Mouse (Mus musculus): ENCODE results near the gene Tbkbp1. TPM values are rescaled to one million over a fixed set of nuclear protein-coding genes. Genes with fewer than 3 reads are reported as not detected.

The Tbkbp1 gene
- polyA plus RNA-seq, 1 experiment from 2014 or later, result 6.4 TPM

DNA sequence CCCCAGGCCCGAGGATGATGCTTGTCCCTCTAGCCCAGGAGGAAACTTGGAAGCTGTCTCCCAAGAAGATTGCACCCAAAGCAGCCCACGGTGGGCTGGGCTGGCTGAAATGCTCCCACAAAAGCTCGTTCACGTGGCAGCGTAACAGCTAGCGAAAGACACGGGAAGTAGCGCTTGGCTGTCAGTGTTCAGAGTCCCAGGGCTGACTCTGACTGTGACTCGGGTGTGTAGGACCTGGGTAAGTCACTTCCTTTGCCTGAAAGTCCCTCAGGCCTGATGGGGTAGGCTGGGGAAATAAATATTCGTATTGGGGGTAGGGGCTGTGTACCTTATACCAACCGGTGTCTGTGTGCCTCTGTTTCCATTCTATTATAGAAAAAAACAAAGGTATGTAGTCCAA, 35.5 kb downstream of the Tbkbp1 start:
- peaks cover 98% of the 10 kb centered on the region for H3K27me3 ChIP-seq (ENCODE audit: insufficient read depth, poor library complexity, severe bottlenecking)
- 9% methylated on average over 11 of the region's 11 CpGs for WGBS
- no peak for DNase-seq (ENCODE audit: low spot score)
- no peaks in the 10 kb centered on the region for H3K9me3 ChIP-seq
- peak overlapping the region; percentile 57 for H3K4me3 ChIP-seq
- no peak overlapping the region for H3K27ac ChIP-seq
- H3K36me3 ChIP-seq, result no peaks in the 10 kb centered on the region
- peaks cover 59% of the 10 kb centered on the region for H3K4me1 ChIP-seq (replicated peaks)

DNA sequence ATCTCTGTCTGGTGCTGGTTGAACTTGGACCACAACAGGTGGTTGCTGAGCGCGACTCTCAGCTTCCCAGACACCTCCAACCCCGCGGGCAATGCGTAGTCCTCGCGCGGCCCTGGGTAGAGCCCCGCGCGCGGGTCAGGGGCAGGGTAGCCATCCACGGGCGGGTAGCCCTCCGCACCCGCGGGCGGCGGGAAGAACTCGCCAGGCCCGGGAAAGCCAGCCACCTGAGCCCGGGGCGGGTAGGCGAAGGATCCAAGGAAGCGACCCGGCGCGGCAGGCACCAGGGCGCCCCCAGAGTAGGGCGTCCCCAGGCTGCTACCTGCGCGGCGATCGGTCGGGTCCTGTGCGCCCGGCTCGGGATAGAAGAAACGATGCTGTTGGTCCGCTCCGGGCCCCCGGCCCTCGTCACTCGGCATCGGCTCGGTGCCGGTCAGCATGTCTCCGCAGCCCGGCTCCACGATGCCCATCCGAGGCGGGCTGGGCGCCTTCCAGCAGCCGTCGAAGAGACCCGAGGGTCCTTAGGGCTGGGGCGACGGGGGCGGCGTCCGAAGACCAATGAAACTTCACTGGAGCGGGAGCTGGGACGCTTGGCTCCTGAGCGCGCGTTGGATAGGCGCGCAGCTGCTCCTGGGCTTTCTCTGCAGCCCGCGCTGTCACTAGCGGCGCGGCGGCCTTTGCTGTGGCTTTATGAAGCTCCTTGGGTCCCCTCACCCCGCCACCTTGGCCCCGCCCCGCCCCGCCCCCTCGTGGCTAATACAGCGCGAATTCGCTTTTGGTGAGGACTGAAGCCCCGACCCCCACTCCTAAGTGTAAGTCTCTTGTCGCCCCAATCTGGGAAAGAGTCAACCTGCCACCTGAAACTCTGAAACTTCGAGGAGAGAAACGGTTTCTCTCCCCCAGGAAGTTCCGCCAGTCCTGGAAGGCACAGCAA, 36.4 kb downstream of the Tbkbp1 start, which contains the start of gene Tbx21:
Gene Tbx21, minus strand, starts transcription at position 661 of the 931 bp plus-strand sequence.
- peak within 1 kb of the TSS; percentile 57 for H3K4me3 ChIP-seq
- WGBS, result under 1% methylated on average over 87 of the region's 87 CpGs
- H3K27ac ChIP-seq, result peak within 1 kb of the TSS; percentile 64
- peaks cover 50% of the 10 kb centered on the region for H3K4me1 ChIP-seq (replicated peaks)
- DNase-seq (ENCODE audit: low spot score), result peak; percentile 55
- H3K27me3 ChIP-seq (ENCODE audit: insufficient read depth, poor library complexity, severe bottlenecking), result peaks cover 92% of the 10 kb centered on the region
- H3K36me3 ChIP-seq, result no peaks in the 10 kb centered on the region
- no peaks in the 10 kb centered on the region for H3K9me3 ChIP-seq

DNA sequence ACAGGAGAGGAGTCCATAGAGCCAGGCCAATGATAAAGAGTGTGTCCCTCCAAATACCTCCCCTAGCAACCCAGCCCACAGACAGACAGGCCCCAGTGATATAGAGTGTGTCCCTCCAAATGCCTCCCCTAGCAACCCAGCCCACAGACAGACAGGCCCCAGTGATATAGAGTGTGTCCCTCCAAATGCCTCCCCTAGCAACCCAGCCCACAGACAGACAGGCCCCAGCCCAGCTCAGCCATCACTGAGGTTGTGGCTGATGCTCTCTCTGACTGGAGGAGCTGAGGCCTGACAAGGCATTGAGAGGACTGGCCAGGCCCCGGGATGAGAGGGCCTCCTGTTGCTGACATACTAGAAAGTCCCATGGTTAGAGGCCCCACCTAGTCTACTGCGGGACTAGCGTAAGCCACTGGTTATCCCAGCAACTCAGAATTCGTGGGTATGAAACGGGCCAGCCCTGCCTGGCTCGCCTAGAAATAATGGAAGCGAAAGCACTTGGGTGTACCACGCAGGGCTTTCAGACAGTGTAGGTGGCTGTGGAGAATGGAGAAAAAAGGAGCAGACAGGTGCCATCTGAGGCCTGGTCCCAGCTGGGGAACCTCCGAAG, 38.7 kb downstream of the Tbkbp1 start:
- Histone ChIP-seq H3K27me3 (ENCODE audit: insufficient read depth, poor library complexity, severe bottlenecking) (peaks cover 78% of the 10 kb centered on the region), H3K27ac (no peak overlapping the region), H3K4me3 (no peak overlapping the region), H3K4me1 (replicated peaks) (peaks cover 29% of the 10 kb centered on the region), H3K36me3 (no peaks in the 10 kb centered on the region), H3K9me3 (no peaks in the 10 kb centered on the region)
- WGBS, result 77% methylated on average over 9 of the region's 9 CpGs
- no peak for DNase-seq (ENCODE audit: low spot score)

DNA sequence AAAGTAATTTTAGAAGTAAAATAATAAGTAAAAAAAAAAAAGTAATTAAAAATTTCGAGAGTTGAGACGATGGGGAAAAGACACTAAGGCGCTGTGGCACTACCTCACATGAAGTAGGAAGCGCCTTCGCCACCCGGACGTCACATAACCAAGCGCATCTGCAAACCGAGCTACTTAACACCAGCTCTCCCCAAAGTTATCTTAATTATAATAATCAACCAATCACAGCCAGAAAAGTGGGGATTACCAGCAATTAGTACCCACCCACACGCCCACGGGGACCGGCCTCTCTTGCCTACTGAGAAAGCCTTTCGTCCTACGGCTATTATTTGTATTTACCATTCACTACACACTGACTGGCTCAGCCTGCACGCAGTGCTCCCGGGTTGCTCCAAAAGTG, 42.3 kb downstream of the Tbkbp1 start:
- Histone ChIP-seq H3K27me3 (ENCODE audit: insufficient read depth, poor library complexity, severe bottlenecking) (peaks cover 42% of the 10 kb centered on the region), H3K4me1 (replicated peaks) (peaks cover 5% of the 10 kb centered on the region), H3K27ac (no peak overlapping the region), H3K4me3 (no peak overlapping the region), H3K36me3 (no peaks in the 10 kb centered on the region), H3K9me3 (no peaks in the 10 kb centered on the region)
- DNase-seq (ENCODE audit: low spot score), result no peak
- WGBS, result 85% methylated on average over 16 of the region's 16 CpGs

DNA sequence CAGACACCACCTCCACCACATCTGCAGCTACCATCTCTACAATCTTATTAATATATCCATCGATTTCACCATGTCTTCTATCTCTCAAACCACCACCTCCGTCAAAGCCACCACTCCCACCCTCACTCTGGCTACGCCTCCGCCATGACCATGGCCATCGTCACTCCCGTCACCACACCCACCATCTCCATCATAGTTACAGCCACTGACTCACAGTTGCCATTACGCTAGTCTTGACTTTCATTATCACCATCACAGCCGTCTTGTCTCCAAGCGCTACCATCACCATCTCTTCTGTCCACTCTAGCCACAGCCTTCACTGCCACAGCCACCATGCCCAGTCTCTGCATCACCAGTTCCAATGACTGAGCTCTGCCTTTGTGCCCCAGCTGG, 47.2 kb downstream of the Tbkbp1 start:
- no peaks in the 10 kb centered on the region for H3K36me3 ChIP-seq
- no peak overlapping the region for H3K4me3 ChIP-seq
- 0 out of 2 replicates have a peak, but pooled peaks cover 2% of the 10 kb centered on the region for H3K4me1 ChIP-seq (replicated peaks)
- peaks cover 32% of the 10 kb centered on the region for H3K27me3 ChIP-seq (ENCODE audit: insufficient read depth, poor library complexity, severe bottlenecking)
- no peak overlapping the region for H3K27ac ChIP-seq
- 96% methylated on average over 9 of the region's 9 CpGs for WGBS
- H3K9me3 ChIP-seq, result no peaks in the 10 kb centered on the region
- DNase-seq (ENCODE audit: low spot score), result no peak

DNA sequence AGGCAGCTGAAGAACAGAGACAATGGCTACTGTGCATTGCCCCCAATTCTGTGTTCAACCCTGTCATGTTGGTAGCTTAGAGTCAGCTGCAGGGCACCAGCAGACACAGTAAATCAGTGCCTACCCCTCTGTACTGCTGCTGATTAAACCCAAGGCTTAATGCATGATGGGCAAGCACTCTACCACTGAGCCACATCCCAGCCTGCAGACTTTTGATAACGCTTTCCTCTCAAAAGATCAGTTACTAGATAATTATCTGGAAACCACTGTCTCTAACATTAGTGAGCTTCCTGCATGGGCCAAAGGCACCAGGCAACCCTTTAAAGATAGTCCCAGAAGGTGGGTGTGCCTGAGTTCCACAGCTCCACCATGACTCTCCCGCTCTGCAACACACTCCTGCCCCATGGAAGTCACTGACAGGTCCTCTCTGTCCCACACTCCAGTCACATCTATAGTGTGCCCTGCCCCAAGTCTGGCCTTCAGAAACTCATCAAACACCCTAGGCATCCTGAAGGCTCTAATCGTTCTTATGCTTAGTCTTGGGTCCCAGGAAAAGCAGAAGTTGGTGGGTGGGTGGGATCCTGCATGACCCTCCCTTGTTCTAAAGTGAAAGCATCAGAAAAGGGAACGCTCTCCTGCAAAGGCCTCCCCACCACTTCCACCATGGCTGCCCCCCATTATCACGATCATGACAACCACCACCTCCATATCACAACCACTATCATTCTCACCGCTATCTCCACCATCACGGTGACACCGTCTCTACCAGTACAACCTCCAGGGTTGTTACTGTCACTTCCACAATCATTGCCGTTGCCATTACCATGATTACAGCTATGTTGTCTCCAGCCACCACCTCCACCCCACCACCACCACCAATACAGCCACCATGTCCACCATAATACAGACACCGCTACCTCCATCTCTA, 47.9 kb downstream of the Tbkbp1 start:
- H3K9me3 ChIP-seq, result no peaks in the 10 kb centered on the region
- H3K4me3 ChIP-seq, result no peak overlapping the region
- H3K27ac ChIP-seq, result no peak overlapping the region
- WGBS, result 94% methylated on average over 10 of the region's 10 CpGs
- peaks cover 39% of the 10 kb centered on the region for H3K27me3 ChIP-seq (ENCODE audit: insufficient read depth, poor library complexity, severe bottlenecking)
- H3K36me3 ChIP-seq, result no peaks in the 10 kb centered on the region
- H3K4me1 ChIP-seq (replicated peaks), result peaks cover 8% of the 10 kb centered on the region
- no peak for DNase-seq (ENCODE audit: low spot score)

DNA sequence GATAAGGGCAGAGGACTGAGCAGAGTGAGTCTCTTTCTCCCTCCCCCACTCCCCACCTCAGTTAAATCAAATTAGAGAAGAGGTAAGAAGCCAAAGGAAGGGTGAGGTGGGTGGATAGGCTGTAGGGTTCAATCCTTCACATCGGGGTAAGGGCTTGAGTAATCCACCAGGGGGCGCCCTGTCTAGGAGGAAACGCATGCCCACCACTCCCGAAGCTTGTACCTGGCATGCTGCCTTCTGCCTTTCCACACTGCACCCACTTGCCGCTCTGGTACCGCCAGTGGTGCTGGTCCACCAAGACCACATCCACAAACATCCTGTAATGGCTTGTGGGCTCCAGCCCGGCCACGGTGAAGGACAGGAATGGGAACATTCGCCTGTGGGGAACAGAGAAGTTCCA, 49.6 kb downstream of the Tbkbp1 start:
- WGBS, result 23% methylated on average over 9 of the region's 9 CpGs
- H3K4me3 ChIP-seq, result no peak overlapping the region
- peaks cover 10% of the 10 kb centered on the region for H3K4me1 ChIP-seq (replicated peaks)
- H3K27ac ChIP-seq, result no peak overlapping the region
- peaks cover 54% of the 10 kb centered on the region for H3K27me3 ChIP-seq (ENCODE audit: insufficient read depth, poor library complexity, severe bottlenecking)
- H3K36me3 ChIP-seq, result no peaks in the 10 kb centered on the region
- no peaks in the 10 kb centered on the region for H3K9me3 ChIP-seq
- peak; percentile 53 for DNase-seq (ENCODE audit: low spot score)

DNA sequence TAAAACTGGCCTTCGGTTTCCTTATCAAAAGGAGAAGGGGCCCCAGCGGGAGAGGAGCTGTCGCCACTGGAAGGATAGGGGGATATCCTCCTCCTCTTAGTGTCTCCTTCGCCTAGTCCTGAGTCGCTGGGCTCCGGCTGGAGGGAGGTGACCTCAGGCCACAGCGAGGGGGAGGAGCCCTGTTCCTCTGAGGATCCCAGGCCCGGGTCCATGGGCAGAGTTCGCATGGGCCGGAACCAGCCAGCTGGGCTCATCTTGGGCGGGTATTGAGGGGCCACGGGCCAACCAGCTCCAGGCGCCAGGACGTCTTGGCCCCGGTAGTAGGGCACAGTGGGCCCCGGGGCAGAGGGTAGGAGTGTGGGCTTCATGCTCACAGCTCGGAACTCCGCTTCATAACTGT, 52.5 kb downstream of the Tbkbp1 start:
- no peak overlapping the region for H3K27ac ChIP-seq
- H3K9me3 ChIP-seq, result no peaks in the 10 kb centered on the region
- H3K4me3 ChIP-seq, result no peak overlapping the region
- peaks cover 10% of the 10 kb centered on the region for H3K4me1 ChIP-seq (replicated peaks)
- WGBS, result 23% methylated on average over 18 of the region's 18 CpGs
- DNase-seq (ENCODE audit: low spot score), result no peak
- no peaks in the 10 kb centered on the region for H3K36me3 ChIP-seq
- H3K27me3 ChIP-seq (ENCODE audit: insufficient read depth, poor library complexity, severe bottlenecking), result peaks cover 63% of the 10 kb centered on the region

DNA sequence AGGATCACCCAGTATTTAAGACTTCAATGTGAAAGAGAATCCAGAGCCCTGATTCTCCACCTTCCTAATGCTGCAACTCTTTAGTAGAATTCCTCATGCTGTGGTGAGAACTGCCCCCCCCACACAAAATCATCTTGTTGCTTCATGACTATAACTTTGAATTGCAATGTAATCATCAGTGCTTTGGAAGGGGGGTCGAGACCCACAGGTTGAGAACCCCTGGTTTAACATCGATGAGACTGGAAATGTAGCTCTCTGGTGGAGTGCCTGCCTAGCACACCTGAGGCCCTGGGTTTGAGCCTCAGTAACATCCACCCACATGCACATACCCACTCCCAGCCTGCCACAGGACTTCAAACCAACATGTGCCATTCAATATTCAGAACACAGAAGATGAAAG, 56.7 kb downstream of the Tbkbp1 start:
- Histone ChIP-seq H3K27ac (no peak overlapping the region), H3K4me3 (no peak overlapping the region), H3K4me1 (replicated peaks) (peaks cover 8% of the 10 kb centered on the region), H3K9me3 (0 out of 2 replicates have a peak, but pooled peaks cover 1% of the 10 kb centered on the region), H3K27me3 (ENCODE audit: insufficient read depth, poor library complexity, severe bottlenecking) (peaks cover 50% of the 10 kb centered on the region), H3K36me3 (no peaks in the 10 kb centered on the region)
- no peak for DNase-seq (ENCODE audit: low spot score)
- WGBS, result 69% methylated on average over 2 of the region's 2 CpGs

DNA sequence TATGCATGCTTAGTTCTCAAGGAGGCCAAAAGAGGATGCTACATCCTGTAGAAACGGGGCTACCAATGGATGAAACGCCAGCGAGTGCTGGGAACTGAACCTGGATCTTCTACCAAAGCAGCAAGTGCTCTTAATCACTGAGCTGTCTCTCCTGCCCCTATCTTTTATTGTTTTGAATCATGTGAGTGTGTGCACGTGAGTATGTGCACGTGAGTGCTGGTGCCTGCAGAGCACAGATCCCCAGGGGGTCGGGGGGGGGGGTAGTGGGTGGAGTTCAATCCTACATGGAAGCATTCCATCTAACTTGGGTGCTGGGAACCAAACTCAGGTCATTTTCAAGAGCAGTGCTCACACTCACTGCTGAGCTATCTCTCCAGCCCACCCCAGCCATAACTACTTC, 64.9 kb downstream of the Tbkbp1 start:
- no peak overlapping the region for H3K4me3 ChIP-seq
- 71% methylated on average over 6 of the region's 6 CpGs for WGBS
- no peak overlapping the region for H3K27ac ChIP-seq
- no peaks in the 10 kb centered on the region for H3K36me3 ChIP-seq
- H3K9me3 ChIP-seq, result peaks cover 12% of the 10 kb centered on the region; the same call in 1 of the 2 replicates
- H3K4me1 ChIP-seq (replicated peaks), result peaks cover 10% of the 10 kb centered on the region; the same call in 1 of the 2 replicates
- DNase-seq (ENCODE audit: low spot score), result no peak
- peaks cover 9% of the 10 kb centered on the region for H3K27me3 ChIP-seq (ENCODE audit: insufficient read depth, poor library complexity, severe bottlenecking)
